Mouse (Mus musculus) neural tube, embryonic 15.5 days (tissue): Measurements from ENCODE around the gene Wdr46. TPM values are rescaled to one million over a fixed set of nuclear protein-coding genes. Genes with fewer than 3 reads are reported as not detected.
A peak's percentile ranks its signal among the peaks of the same experiment; 100 is the strongest.
"Not testable (repeated sequence)": the region's sequence is repeated elsewhere in the genome, so short reads cannot be mapped to it uniquely, and the experiment has no call there.

Experiments used
- ATAC-seq: fragments of 200-750 bp; cut with Nextera tagmentation; 2 replicates; pipeline ENCODE4 v1.8.0; 2017; ENCODE audit warnings: mild to moderate bottlenecking, moderate TSS enrichment, moderate library complexity; ENCODE audit not compliant: low FRiP score
- H3K27ac ChIP-seq: fragments of 300-500 bp; sonication (generic); replicated peaks from 2 replicates; pipeline ENCODE4 v1.5.1; 2015; ENCODE audit warnings: mild to moderate bottlenecking, inconsistent platforms
- H3K27me3 ChIP-seq: fragments of 300-500 bp; sonication (generic); replicated peaks from 2 replicates; pipeline ENCODE4 v1.6.1; 2015; ENCODE audit warnings: inconsistent platforms
- H3K36me3 ChIP-seq: fragments of 300-500 bp; sonication (generic); 2 replicates; pipeline ENCODE4 v1.6.1; 2015; ENCODE audit warnings: inconsistent platforms
- H3K4me1 ChIP-seq: fragments of 300-500 bp; sonication (generic); 2 replicates; pipeline ENCODE4 v1.6.1; 2015; ENCODE audit warnings: inconsistent platforms
- H3K4me2 ChIP-seq: fragments of 300-500 bp; sonication (generic); 2 replicates; pipeline ENCODE4 v1.6.1; 2015; ENCODE audit warnings: inconsistent platforms, mild to moderate bottlenecking, moderate library complexity
- H3K4me3 ChIP-seq: fragments of 300-500 bp; sonication (generic); replicated peaks from 2 replicates; pipeline ENCODE4 v1.5.1; 2015; ENCODE audit warnings: mild to moderate bottlenecking, inconsistent platforms
- H3K9ac ChIP-seq: fragments of 300-500 bp; sonication (generic); replicated peaks from 2 replicates; pipeline ENCODE4 v1.6.1; 2015; ENCODE audit warnings: mild to moderate bottlenecking, inconsistent platforms
- H3K9me3 ChIP-seq: fragments of 300-500 bp; sonication (generic); replicated peaks from 2 replicates; pipeline ENCODE4 v1.6.1; 2016; ENCODE audit warnings: inconsistent platforms
- WGBS: fragments of 180-500 bp; shearing (Covaris S2); methylation state at CpG from one replicate; pipeline ENCODE4 v1.1.7; 2015; ENCODE audit warnings: mixed read lengths; 5-methylcytosine and 5-hydroxymethylcytosine counted together
- polyA plus RNA-seq: library from polyadenylated mRNA; unstranded; fragments of >200 nt; fragmentation: Nextera tagmentation; extraction: Ambion mirVana; gene quantifications from 2 replicates; pipeline ENCODE4 v1.2.1, GENCODE M21; 2015

Wdr46 gene
- polyA plus RNA-seq: 25.1 and 29.3 TPM in 2 replicates

- Histone ChIP-seq H3K27ac (peak within 1 kb of the TSS; percentile 61), H3K4me2 (peak within 1 kb of the TSS; percentile 96), H3K9me3 (no peaks in the 10 kb centered on the region), H3K36me3 (peaks cover 45% of the 10 kb centered on the region), H3K4me1 (peaks cover 26% of the 10 kb centered on the region), H3K4me3 (peak within 1 kb of the TSS; percentile 91), H3K27me3 (no peaks in the 10 kb centered on the region), H3K9ac (peak within 1 kb of the TSS; percentile 88)
- peak; percentile 91 for ATAC-seq
- whole genome bisulfite sequencing: under 1% methylated on average over 36 of the region's 36 CpGs
Measured at GRCm38 (mm10) chr17:33940206-33940805, at the start of gene Wdr46, which contains the start of gene Pfdn6. Wdr46 (plus strand) TSS chr17:33940660. Pfdn6 (minus strand) TSS chr17:33940343.

GRCm38 (mm10) chr17:33891357-33891756 lies 49.1 kb upstream of the Wdr46 start:
- Histone ChIP-seq H3K9me3 (no peaks in the 10 kb centered on the region), H3K9ac (no peak overlapping the region), H3K27ac (no peak overlapping the region), H3K4me2 (no peak overlapping the region), H3K4me1 (peaks cover 11% of the 10 kb centered on the region), H3K36me3 (no peaks in the 10 kb centered on the region), H3K27me3 (no peaks in the 10 kb centered on the region), H3K4me3 (no peak overlapping the region)
- 74% methylated on average over 2 of the region's 2 CpGs for WGBS
- no peak for ATAC-seq

GRCm38 (mm10) chr17:33891892-33892291 lies 48.6 kb upstream of the Wdr46 start:
- not testable (repeated sequence) for ATAC-seq, H3K4me3 ChIP-seq, H3K36me3 ChIP-seq, H3K9ac ChIP-seq, H3K9me3 ChIP-seq, H3K4me2 ChIP-seq, H3K27me3 ChIP-seq, H3K27ac ChIP-seq
- 77% methylated on average over 6 of the region's 6 CpGs for WGBS
- H3K4me1 ChIP-seq: peaks cover 11% of the 10 kb centered on the region

GRCm38 (mm10) chr17:33892429-33892828 lies 48.0 kb upstream of the Wdr46 start:
- H3K36me3 ChIP-seq: no peaks in the 10 kb centered on the region
- H3K27ac ChIP-seq: no peak overlapping the region
- H3K27me3 ChIP-seq: no peaks in the 10 kb centered on the region
- peaks cover 11% of the 10 kb centered on the region for H3K4me1 ChIP-seq
- H3K9me3 ChIP-seq: no peaks in the 10 kb centered on the region
- ATAC-seq: no peak
- WGBS: 26% methylated on average over 7 of the region's 7 CpGs
- no peak overlapping the region for H3K4me3 ChIP-seq
- H3K4me2 ChIP-seq: no peak overlapping the region
- H3K9ac ChIP-seq: no peak overlapping the region

- not testable (repeated sequence) for H3K36me3 ChIP-seq, H3K9ac ChIP-seq, H3K27ac ChIP-seq, ATAC-seq, H3K4me2 ChIP-seq, H3K4me3 ChIP-seq, H3K27me3 ChIP-seq, H3K9me3 ChIP-seq
- WGBS: 80% methylated on average over 4 of the region's 4 CpGs
- peaks cover 11% of the 10 kb centered on the region for H3K4me1 ChIP-seq
Measured at GRCm38 (mm10) chr17:33893011-33893410, 47.4 kb upstream of the Wdr46 start.

- 47% methylated on average over 6 of the region's 6 CpGs for WGBS
Measured at GRCm38 (mm10) chr17:33897114-33897794, 43.2 kb upstream of the Wdr46 start.

GRCm38 (mm10) chr17:33898193-33898592 lies 42.3 kb upstream of the Wdr46 start:
- H3K36me3 ChIP-seq, H3K9ac ChIP-seq, ATAC-seq, H3K4me3 ChIP-seq, H3K27ac ChIP-seq, H3K4me2 ChIP-seq, H3K9me3 ChIP-seq, H3K27me3 ChIP-seq, H3K4me1 ChIP-seq: not testable (repeated sequence)
- 83% methylated on average over 4 of the region's 4 CpGs for WGBS

More at GRCm38 (mm10) chr17:33897114-33897794, 43.2 kb upstream of the Wdr46 start:
- H3K27ac ChIP-seq: no peak overlapping the region
- no peak overlapping the region for H3K4me2 ChIP-seq
- H3K4me1 ChIP-seq: no peaks in the 10 kb centered on the region
- H3K36me3 ChIP-seq: no peaks in the 10 kb centered on the region
- H3K9me3 ChIP-seq: no peaks in the 10 kb centered on the region
- no peak overlapping the region for H3K9ac ChIP-seq
- H3K27me3 ChIP-seq: no peaks in the 10 kb centered on the region
- no peak for ATAC-seq
- no peak overlapping the region for H3K4me3 ChIP-seq

GRCm38 (mm10) chr17:33899642-33900041 lies 40.8 kb upstream of the Wdr46 start:
- H3K36me3 ChIP-seq: no peaks in the 10 kb centered on the region
- no peaks in the 10 kb centered on the region for H3K27me3 ChIP-seq
- ATAC-seq: no peak
- no peak overlapping the region for H3K27ac ChIP-seq
- H3K4me2 ChIP-seq: no peak overlapping the region
- H3K4me1 ChIP-seq: no peaks in the 10 kb centered on the region
- WGBS: 68% methylated on average over 4 of the region's 4 CpGs
- H3K9me3 ChIP-seq: no peaks in the 10 kb centered on the region
- H3K9ac ChIP-seq: no peak overlapping the region
- H3K4me3 ChIP-seq: no peak overlapping the region

- Histone ChIP-seq H3K36me3 (no peaks in the 10 kb centered on the region), H3K4me3 (no peak overlapping the region), H3K4me1 (no peaks in the 10 kb centered on the region), H3K27me3 (no peaks in the 10 kb centered on the region), H3K4me2 (no peak overlapping the region), H3K27ac (no peak overlapping the region), H3K9me3 (no peaks in the 10 kb centered on the region), H3K9ac (no peak overlapping the region)
- no peak for ATAC-seq
- 78% methylated on average over 7 of the region's 7 CpGs for WGBS
Measured at GRCm38 (mm10) chr17:33900281-33900988, 40.0 kb upstream of the Wdr46 start.

- H3K9ac ChIP-seq: no peak overlapping the region
- H3K4me3 ChIP-seq: no peak overlapping the region
- no peak overlapping the region for H3K27ac ChIP-seq
- WGBS: 88% methylated on average over 4 of the region's 4 CpGs
- H3K27me3 ChIP-seq: no peaks in the 10 kb centered on the region
- H3K4me1 ChIP-seq: no peaks in the 10 kb centered on the region
- H3K36me3 ChIP-seq: no peaks in the 10 kb centered on the region
- H3K4me2 ChIP-seq: no peak overlapping the region
- no peak for ATAC-seq
- no peaks in the 10 kb centered on the region for H3K9me3 ChIP-seq
Measured at GRCm38 (mm10) chr17:33900989-33901314, 39.5 kb upstream of the Wdr46 start.

- Histone ChIP-seq H3K27me3 (no peaks in the 10 kb centered on the region), H3K36me3 (no peaks in the 10 kb centered on the region), H3K27ac (no peak overlapping the region), H3K4me1 (no peaks in the 10 kb centered on the region), H3K9ac (no peak overlapping the region), H3K4me3 (no peak overlapping the region), H3K9me3 (no peaks in the 10 kb centered on the region), H3K4me2 (no peak overlapping the region)
- 65% methylated on average over 4 of the region's 4 CpGs for WGBS
- ATAC-seq: no peak
Measured at GRCm38 (mm10) chr17:33901653-33902052, 38.8 kb upstream of the Wdr46 start.

GRCm38 (mm10) chr17:33902079-33902478 lies 38.4 kb upstream of the Wdr46 start:
- no peak overlapping the region for H3K4me3 ChIP-seq
- no peak overlapping the region for H3K4me2 ChIP-seq
- no peaks in the 10 kb centered on the region for H3K4me1 ChIP-seq
- no peak overlapping the region for H3K9ac ChIP-seq
- H3K27ac ChIP-seq: no peak overlapping the region
- no peaks in the 10 kb centered on the region for H3K9me3 ChIP-seq
- WGBS: 42% methylated on average over 4 of the region's 4 CpGs
- no peaks in the 10 kb centered on the region for H3K27me3 ChIP-seq
- H3K36me3 ChIP-seq: no peaks in the 10 kb centered on the region
- no peak for ATAC-seq
